Mouse (Mus musculus) lung, postnatal 0 days (tissue): Measurements from ENCODE around the gene 9430097D07Rik. TPM values are rescaled to one million over a fixed set of nuclear protein-coding genes. Genes with fewer than 3 reads are reported as not detected.

Experiments
- ATAC-seq: fragments of 200-750 bp; cut with Nextera tagmentation; 2 replicates; pipeline ENCODE4 v1.8.0; 2017; ENCODE audit warnings: moderate library complexity
- DNase-seq: peaks from one replicate; pipeline ENCODE4 v3.0.0-alpha.2; 2016; ENCODE audit warnings: low spot score
- H3K27ac ChIP-seq: fragments of 300-500 bp; sonication (generic); 2 replicates; pipeline ENCODE4 v1.5.1; 2014; ENCODE audit warnings: antibody characterized with exemption, mild to moderate bottlenecking, low read length, mixed read lengths
- H3K27me3 ChIP-seq: fragments of 300-500 bp; sonication (generic); replicated peaks from 2 replicates; pipeline ENCODE4 v1.6.1; 2014; ENCODE audit warnings: low read length, mixed read lengths; ENCODE audit not compliant: insufficient read depth
- H3K36me3 ChIP-seq: fragments of 300-500 bp; sonication (generic); 2 replicates; pipeline ENCODE4 v1.6.1; 2014; ENCODE audit warnings: low read length, mixed read lengths; ENCODE audit not compliant: insufficient read depth
- H3K4me1 ChIP-seq: fragments of 300-500 bp; sonication (generic); 2 replicates; pipeline ENCODE4 v1.6.1; 2014; ENCODE audit warnings: antibody characterized with exemption, low read depth, low read length, mixed read lengths; ENCODE audit not compliant: insufficient read depth
- H3K4me2 ChIP-seq: fragments of 300-500 bp; sonication (generic); replicated peaks from 2 replicates; pipeline ENCODE4 v1.6.1; 2014; ENCODE audit warnings: low read depth, mild to moderate bottlenecking, low read length, moderate library complexity, mixed read lengths
- H3K4me3 ChIP-seq: fragments of 300-500 bp; sonication (generic); 2 replicates; pipeline ENCODE4 v1.5.1; 2014; ENCODE audit warnings: low read depth, low read length
- H3K9ac ChIP-seq: fragments of 300-500 bp; sonication (generic); replicated peaks from 2 replicates; pipeline ENCODE4 v1.6.1; 2014; ENCODE audit warnings: low read depth, mild to moderate bottlenecking
- H3K9me3 ChIP-seq: fragments of 300-500 bp; sonication (generic); 2 replicates; pipeline ENCODE4 v1.6.1; 2016; ENCODE audit warnings: low read length, mixed read lengths
- CTCF ChIP-seq: IDR thresholded peaks from 2 replicates; pipeline ENCODE4 v1.5.1; 2016; ENCODE audit warnings: antibody characterized with exemption, mild to moderate bottlenecking
- EP300 ChIP-seq: IDR thresholded peaks from 2 replicates; pipeline ENCODE4 v1.6.1; 2016; ENCODE audit warnings: antibody characterized with exemption, mild to moderate bottlenecking, control low read depth
- WGBS: fragments of 180-500 bp; shearing (Covaris S2); extraction: QIAGEN DNeasy Blood & Tissue Kit; methylation state at CpG from one replicate; pipeline ENCODE4 v1.1.7; 2014; 5-methylcytosine and 5-hydroxymethylcytosine counted together
- polyA plus RNA-seq: library from polyadenylated mRNA; unstranded; fragments of >200 nt; fragmentation: Nextera tagmentation; extraction: Ambion mirVana; gene quantifications from 2 replicates; pipeline ENCODE4 v1.2.1, GENCODE M21; 2015

Gene 9430097D07Rik
- polyA plus RNA-seq, 1 experiment from 2014 or later: not detected

DNA sequence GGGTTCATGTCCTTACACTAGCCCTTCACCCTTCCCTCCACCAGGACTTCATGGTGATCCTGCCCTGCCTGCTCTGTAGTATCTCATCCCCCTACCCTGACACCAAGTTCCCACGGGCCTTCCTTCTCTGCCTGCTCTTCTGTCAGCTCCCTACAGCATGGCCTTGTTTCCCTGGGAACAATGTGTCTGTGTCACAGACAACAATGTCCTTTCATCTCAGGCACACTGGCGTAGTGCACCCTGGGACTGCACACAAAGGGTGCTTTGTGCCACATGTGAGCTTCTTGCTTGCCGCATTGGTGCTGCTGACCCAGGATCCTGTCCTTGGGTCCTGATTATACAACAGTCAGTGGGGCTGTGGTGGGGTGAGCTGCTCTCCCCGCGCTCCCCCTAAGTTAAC is 15.9 kb downstream of the 9430097D07Rik start:
- Histone ChIP-seq H3K9ac (no peak overlapping the region), H3K36me3 (peaks cover 13% of the 10 kb centered on the region), H3K27me3 (no peaks in the 10 kb centered on the region), H3K4me1 (peaks cover 5% of the 10 kb centered on the region; the same call in 1 of the 2 replicates), H3K27ac (no peak overlapping the region), H3K9me3 (no peaks in the 10 kb centered on the region), H3K4me2 (no peak overlapping the region), H3K4me3 (no peak overlapping the region)
- no peak for TF ChIP-seq CTCF
- TF ChIP-seq EP300: no peak
- DNase-seq (no peak), ATAC-seq (no peak)
- 54% methylated on average over 5 of the region's 5 CpGs for WGBS

DNA sequence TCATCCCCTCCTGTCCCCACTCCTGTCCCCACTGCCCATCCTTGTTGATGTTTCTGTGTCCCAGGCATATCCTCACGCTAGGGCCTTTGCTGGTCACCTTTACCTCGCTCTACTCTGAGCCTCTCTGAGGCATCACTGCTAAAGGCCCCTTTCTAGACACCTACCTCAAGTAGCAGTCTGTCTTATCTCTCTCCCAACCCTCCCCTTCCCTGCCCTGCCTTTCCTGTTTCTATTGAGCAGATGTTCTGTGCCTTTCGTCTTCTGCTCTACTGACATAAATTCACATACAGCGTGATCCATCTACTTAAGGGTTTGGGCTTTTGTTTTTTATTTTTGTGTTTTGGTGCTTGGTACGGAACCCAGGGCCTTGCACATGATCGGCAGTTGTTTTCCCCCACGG is 19.5 kb downstream of the 9430097D07Rik start:
- WGBS: 70% methylated on average over 7 of the region's 7 CpGs
- peaks cover 5% of the 10 kb centered on the region; the same call in 1 of the 2 replicates for H3K4me1 ChIP-seq

DNA sequence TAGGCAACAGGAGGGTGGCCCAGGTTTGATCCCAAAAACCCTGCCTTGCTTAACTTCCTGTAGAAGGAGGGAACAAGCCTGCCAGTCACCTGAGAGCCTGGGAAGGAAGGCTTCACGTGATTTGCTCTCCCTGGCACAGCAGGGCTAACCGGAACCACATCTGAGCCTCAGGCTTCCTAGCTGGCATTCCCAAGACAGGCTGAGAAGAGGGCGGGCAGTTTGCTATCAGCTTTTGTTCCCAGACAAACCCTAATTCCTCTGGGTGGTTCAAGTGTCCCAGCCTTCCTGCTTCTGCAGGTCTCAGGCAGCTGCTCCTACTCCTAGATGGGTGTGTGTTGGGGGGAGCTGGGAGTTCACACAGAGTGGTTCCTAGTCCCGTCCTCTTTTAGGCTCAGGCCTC is 20.0 kb downstream of the 9430097D07Rik start:
- peak; percentile 87 for ATAC-seq
- Histone ChIP-seq H3K4me1 (peaks cover 5% of the 10 kb centered on the region; the same call in 1 of the 2 replicates), H3K9ac (no peak overlapping the region), H3K9me3 (no peaks in the 10 kb centered on the region), H3K4me3 (no peak overlapping the region), H3K36me3 (no peaks in the 10 kb centered on the region), H3K27me3 (no peaks in the 10 kb centered on the region), H3K27ac (peak overlapping the region; percentile 74), H3K4me2 (no peak overlapping the region)
- 46% methylated on average over 4 of the region's 4 CpGs for WGBS
- DNase-seq: peak; percentile 84
- no peak for TF ChIP-seq CTCF
- TF ChIP-seq EP300: no peak

More for the DNA sequence above, 19.5 kb downstream of the 9430097D07Rik start:
- Histone ChIP-seq H3K27ac (peak overlapping the region; percentile 74), H3K4me3 (no peak overlapping the region), H3K27me3 (no peaks in the 10 kb centered on the region), H3K9me3 (no peaks in the 10 kb centered on the region), H3K4me2 (no peak overlapping the region), H3K9ac (no peak overlapping the region), H3K36me3 (no peaks in the 10 kb centered on the region)
- ATAC-seq: no peak
- DNase-seq: no peak
- no peak for TF ChIP-seq EP300
- no peak for TF ChIP-seq CTCF

DNA sequence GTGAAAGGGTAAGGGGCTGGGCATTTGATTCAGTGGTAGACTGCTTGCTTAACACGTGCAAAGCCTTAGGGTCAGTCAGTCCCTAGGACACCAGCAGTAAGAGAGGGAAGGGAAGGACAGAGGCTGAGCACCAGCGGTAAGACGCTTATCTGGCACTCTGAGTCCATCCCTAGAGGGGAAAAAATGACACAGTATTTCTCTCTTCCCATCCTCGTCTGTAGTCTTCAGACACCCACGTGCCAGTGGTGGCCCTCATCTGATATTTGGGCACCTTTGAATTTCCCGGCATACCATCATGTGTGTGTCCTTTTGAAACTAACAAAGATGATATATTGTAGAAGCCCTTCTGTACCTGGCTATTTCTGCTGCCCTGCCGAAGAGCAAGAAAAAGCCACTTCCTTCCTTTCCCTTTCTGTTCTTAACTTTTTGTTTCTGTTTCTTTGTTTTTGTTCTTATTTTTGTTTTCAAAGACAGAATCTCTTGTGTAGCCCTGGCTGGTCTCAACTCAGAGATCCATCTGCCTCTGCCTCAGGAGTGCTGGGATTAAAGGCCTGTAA is 21.8 kb downstream of the 9430097D07Rik start:
- Histone ChIP-seq H3K4me1 (peaks cover 5% of the 10 kb centered on the region; the same call in 1 of the 2 replicates), H3K27ac (no peak overlapping the region), H3K36me3 (no peaks in the 10 kb centered on the region), H3K9me3 (no peaks in the 10 kb centered on the region), H3K4me2 (no peak overlapping the region), H3K9ac (no peak overlapping the region), H3K4me3 (no peak overlapping the region), H3K27me3 (no peaks in the 10 kb centered on the region)
- DNase-seq (no peak), ATAC-seq (no peak)
- 64% methylated on average over 7 of the region's 7 CpGs for WGBS
- TF ChIP-seq CTCF (no peak), EP300 (no peak)

DNA sequence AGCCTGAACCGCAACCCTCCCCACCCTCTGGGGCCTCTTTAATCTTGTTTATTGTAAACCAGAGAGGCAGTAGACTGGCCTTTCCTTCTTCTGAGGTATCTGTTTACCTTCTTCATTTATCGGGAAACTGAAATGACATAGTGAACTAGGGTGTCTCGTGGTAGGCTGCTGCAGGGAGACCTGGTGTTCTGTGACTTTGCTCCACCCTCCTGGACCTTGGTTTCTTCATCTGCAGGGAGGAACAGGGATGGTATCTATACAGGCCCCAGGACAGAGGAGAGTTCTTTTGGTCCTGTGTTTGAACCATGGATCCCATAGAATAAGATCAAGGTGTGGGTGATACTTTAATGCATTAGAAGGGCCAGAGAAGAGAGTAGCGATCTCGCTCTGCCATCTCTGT is 24.2 kb downstream of the 9430097D07Rik start:
- no peaks in the 10 kb centered on the region for H3K27me3 ChIP-seq
- WGBS: 78% methylated on average over 5 of the region's 5 CpGs
- H3K4me1 ChIP-seq: peaks cover 11% of the 10 kb centered on the region; the same call in 1 of the 2 replicates

DNA sequence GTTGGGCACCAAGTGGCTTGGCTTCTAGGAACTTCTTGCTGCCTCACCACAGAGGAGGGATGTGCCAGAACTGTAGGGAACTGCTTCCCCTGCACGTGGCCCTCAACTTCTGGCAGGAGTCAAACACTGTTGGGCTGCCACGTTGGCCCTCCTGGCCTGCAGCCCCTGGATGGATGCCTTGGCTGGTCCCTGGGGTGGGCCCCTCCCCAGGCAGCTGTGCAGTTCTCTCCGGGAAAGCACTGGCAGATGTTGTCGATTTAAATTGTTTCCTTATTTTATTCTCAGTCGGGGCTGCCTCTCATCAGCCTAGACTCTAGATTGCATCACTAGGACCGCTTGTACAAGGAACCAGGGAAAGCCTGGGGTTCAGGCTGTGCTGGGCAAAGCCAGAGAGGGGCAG is 25.7 kb downstream of the 9430097D07Rik start:
- H3K27ac ChIP-seq: no peak overlapping the region
- TF ChIP-seq CTCF: no peak
- no peak for TF ChIP-seq EP300
- H3K9me3 ChIP-seq: no peaks in the 10 kb centered on the region
- no peak overlapping the region for H3K4me2 ChIP-seq
- 39% methylated on average over 6 of the region's 6 CpGs for WGBS
- H3K27me3 ChIP-seq: no peaks in the 10 kb centered on the region
- H3K4me3 ChIP-seq: no peak overlapping the region
- H3K36me3 ChIP-seq: no peaks in the 10 kb centered on the region
- ATAC-seq (peak; percentile 69), DNase-seq (peak; percentile 57)
- H3K4me1 ChIP-seq: peaks cover 6% of the 10 kb centered on the region; the same call in 1 of the 2 replicates
- H3K9ac ChIP-seq: no peak overlapping the region

More for the DNA sequence above, 24.2 kb downstream of the 9430097D07Rik start:
- Histone ChIP-seq H3K4me3 (no peak overlapping the region), H3K9ac (no peak overlapping the region), H3K27ac (no peak overlapping the region), H3K36me3 (no peaks in the 10 kb centered on the region), H3K4me2 (no peak overlapping the region), H3K9me3 (no peaks in the 10 kb centered on the region)
- no peak for TF ChIP-seq EP300
- TF ChIP-seq CTCF: no peak
- DNase-seq: no peak
- ATAC-seq: no peak
